Mouse (Mus musculus) limb, embryonic 13.5 days (tissue): ENCODE measurements around the gene Hemgn. TPM values are rescaled to one million over a fixed set of nuclear protein-coding genes. Genes with fewer than 3 reads are reported as not detected.

Source experiments
- ATAC-seq: fragments of 200-750 bp; cut with Nextera tagmentation; 2 replicates; pipeline ENCODE4 v1.8.0; 2017; ENCODE audit warnings: low read depth, moderate number of reproducible peaks, moderate TSS enrichment; ENCODE audit not compliant: low FRiP score
- H3K27ac ChIP-seq: fragments of 300-500 bp; sonication (generic); 2 replicates; pipeline ENCODE4 v1.5.1; 2015; ENCODE audit warnings: inconsistent platforms, mild to moderate bottlenecking, moderate library complexity
- H3K27me3 ChIP-seq: fragments of 300-500 bp; sonication (generic); 2 replicates; pipeline ENCODE4 v1.6.1; 2015; ENCODE audit warnings: mild to moderate bottlenecking, inconsistent platforms
- H3K36me3 ChIP-seq: fragments of 300-500 bp; sonication (generic); 2 replicates; pipeline ENCODE4 v1.6.1; 2015; ENCODE audit warnings: inconsistent platforms, mild to moderate bottlenecking, moderate library complexity
- H3K4me1 ChIP-seq: fragments of 300-500 bp; sonication (generic); 2 replicates; pipeline ENCODE4 v1.6.1; 2015; ENCODE audit warnings: inconsistent platforms
- H3K4me2 ChIP-seq: fragments of 300-500 bp; sonication (generic); replicated peaks from 2 replicates; pipeline ENCODE4 v1.6.1; 2015; ENCODE audit warnings: inconsistent platforms, mild to moderate bottlenecking, moderate library complexity
- H3K4me3 ChIP-seq: fragments of 300-500 bp; sonication (generic); 2 replicates; pipeline ENCODE4 v1.5.1; 2015; ENCODE audit warnings: moderate library complexity, mild to moderate bottlenecking, inconsistent platforms
- H3K9ac ChIP-seq: fragments of 300-500 bp; sonication (generic); 2 replicates; pipeline ENCODE4 v1.6.1; 2015; ENCODE audit warnings: mild to moderate bottlenecking, inconsistent platforms
- H3K9me3 ChIP-seq: fragments of 300-500 bp; sonication (generic); 2 replicates; pipeline ENCODE4 v1.6.1; 2016; ENCODE audit warnings: inconsistent platforms
- WGBS: fragments of 180-500 bp; shearing (Covaris S2); methylation state at CpG from one replicate; pipeline ENCODE4 v1.1.7; 2015; 5-methylcytosine and 5-hydroxymethylcytosine counted together
- polyA plus RNA-seq: library from polyadenylated mRNA; unstranded; fragments of >200 nt; fragmentation: Nextera tagmentation; extraction: Ambion mirVana; gene quantifications from 2 replicates; pipeline ENCODE4 v1.2.1, GENCODE M21; 2015

Hemgn gene
- polyA plus RNA-seq, 1 experiment from 2014 or later, result 0.52 TPM

DNA sequence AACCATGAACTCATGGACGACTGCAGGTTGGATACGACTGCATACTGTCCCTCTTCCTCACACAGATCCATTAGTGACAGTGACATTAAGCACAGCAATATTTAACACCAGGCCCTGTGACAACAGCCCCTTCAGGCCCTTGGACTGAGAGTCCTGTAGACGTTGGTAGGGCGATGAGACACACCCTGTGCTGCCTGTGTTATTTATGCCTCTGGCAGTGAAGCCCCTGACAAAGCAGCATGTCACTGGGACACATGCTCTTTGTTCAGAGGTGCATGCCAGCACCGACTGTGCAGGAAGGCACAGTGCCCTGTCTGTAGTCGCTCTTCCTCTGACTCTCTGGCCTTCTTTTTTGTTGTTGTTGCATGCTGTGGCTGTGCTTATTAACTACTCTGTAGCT is 35.6 kb upstream of the Hemgn start:
- H3K27ac ChIP-seq, result no peak overlapping the region
- no peak overlapping the region for H3K4me2 ChIP-seq
- peaks cover 17% of the 10 kb centered on the region for H3K4me1 ChIP-seq
- ATAC-seq, result no peak
- no peak overlapping the region for H3K9ac ChIP-seq
- no peaks in the 10 kb centered on the region for H3K9me3 ChIP-seq
- WGBS, result 60% methylated on average over 6 of the region's 6 CpGs
- no peaks in the 10 kb centered on the region for H3K27me3 ChIP-seq
- no peaks in the 10 kb centered on the region for H3K36me3 ChIP-seq
- H3K4me3 ChIP-seq, result no peak overlapping the region

DNA sequence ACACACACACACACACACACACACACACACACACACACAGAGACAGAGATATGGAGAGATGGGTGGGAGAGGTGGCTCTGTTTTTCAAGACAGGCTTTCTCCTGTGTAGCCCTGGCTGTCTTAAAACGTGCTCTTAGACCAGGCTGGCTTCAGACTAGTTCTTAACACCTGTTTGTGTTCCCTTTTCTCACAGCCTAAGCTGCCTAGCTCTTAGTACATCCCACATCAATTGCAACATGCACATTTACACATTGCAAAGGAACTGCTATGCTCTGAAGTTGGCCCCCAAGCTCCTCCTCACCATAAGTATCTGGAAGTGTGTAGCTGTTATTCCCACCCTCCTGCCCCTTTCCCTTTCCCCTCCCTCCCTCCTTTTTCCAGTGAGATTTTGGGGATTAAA is 34.2 kb upstream of the Hemgn start:
- Histone ChIP-seq H3K4me1 (0 out of 2 replicates have a peak, but pooled peaks cover 6% of the 10 kb centered on the region), H3K27me3 (no peaks in the 10 kb centered on the region), H3K4me2 (no peak overlapping the region), H3K4me3 (no peak overlapping the region), H3K9ac (no peak overlapping the region), H3K36me3 (no peaks in the 10 kb centered on the region), H3K27ac (0 out of 2 replicates have a peak overlapping the region, but pooled peaks have one; percentile 10), H3K9me3 (no peaks in the 10 kb centered on the region)
- 44% methylated on average over 1 of the region's 1 CpGs for WGBS
- ATAC-seq, result no peak

DNA sequence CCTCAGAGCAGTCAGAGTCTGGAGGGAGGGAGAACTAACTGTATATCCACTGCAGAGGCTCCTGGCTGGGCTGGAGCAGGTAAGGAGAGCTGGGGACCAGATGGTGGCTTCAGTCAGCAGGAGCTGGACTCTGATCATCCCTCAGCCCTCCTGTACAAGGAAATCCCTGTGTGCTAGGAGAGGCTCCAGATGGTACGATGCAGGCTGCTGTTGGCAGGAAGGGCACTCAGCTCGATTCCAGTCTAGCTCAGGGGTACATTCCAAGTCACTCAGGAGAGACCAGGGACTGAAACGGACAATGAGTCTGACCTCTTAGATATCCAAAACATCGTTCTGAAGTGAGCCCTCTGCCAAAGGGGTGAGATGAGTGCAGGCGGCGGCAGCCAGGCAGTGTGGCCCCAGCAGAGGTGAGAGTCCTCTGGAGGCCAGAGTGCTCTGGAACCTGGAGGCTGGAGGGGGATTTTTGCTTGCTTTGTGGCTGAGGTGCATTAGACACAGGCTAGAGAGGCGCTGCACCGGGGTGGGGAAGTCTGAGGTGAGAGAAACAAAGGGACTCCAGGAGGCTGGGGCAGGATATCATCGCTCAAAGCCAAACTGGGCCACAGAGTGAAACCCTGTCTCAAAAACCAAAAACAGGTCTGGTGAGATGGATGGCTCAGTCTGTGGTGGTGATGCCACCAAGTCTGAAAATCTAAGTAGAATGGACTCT is 32.1 kb upstream of the Hemgn start:
- 0 out of 2 replicates have a peak, but pooled peaks cover 10% of the 10 kb centered on the region for H3K4me1 ChIP-seq
- 51% methylated on average over 9 of the region's 9 CpGs for WGBS
- ATAC-seq, result no peak
- no peak overlapping the region for H3K4me2 ChIP-seq
- H3K36me3 ChIP-seq, result no peaks in the 10 kb centered on the region
- H3K9ac ChIP-seq, result no peak overlapping the region
- H3K27me3 ChIP-seq, result no peaks in the 10 kb centered on the region
- no peak overlapping the region for H3K4me3 ChIP-seq
- H3K27ac ChIP-seq, result no peak overlapping the region
- H3K9me3 ChIP-seq, result no peaks in the 10 kb centered on the region

DNA sequence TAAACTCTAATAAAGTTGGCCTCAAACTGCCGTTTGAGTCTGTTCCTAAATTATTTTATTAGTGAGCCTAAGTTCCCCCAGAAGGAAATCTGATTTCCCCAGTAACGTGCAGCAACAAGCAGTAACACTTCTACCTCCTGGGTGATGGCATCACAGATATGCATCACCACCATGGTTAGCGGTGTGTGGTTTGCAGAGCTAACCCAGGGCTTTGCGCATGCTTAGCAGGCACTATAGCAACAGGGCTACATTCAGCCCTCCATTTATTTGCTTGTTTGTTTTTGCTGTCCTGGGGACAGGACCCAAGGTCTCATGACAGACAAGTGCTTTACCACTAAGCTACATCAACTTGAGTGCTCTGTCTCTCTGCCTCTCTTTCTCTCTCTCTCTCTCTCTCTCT is 29.2 kb upstream of the Hemgn start:
- H3K9me3 ChIP-seq, result no peaks in the 10 kb centered on the region
- H3K4me1 ChIP-seq, result 0 out of 2 replicates have a peak, but pooled peaks cover 5% of the 10 kb centered on the region
- H3K4me2 ChIP-seq, result no peak overlapping the region
- H3K9ac ChIP-seq, result no peak overlapping the region
- 48% methylated on average over 4 of the region's 4 CpGs for WGBS
- no peaks in the 10 kb centered on the region for H3K36me3 ChIP-seq
- no peak overlapping the region for H3K27ac ChIP-seq
- no peak overlapping the region for H3K4me3 ChIP-seq
- no peaks in the 10 kb centered on the region for H3K27me3 ChIP-seq
- no peak for ATAC-seq

DNA sequence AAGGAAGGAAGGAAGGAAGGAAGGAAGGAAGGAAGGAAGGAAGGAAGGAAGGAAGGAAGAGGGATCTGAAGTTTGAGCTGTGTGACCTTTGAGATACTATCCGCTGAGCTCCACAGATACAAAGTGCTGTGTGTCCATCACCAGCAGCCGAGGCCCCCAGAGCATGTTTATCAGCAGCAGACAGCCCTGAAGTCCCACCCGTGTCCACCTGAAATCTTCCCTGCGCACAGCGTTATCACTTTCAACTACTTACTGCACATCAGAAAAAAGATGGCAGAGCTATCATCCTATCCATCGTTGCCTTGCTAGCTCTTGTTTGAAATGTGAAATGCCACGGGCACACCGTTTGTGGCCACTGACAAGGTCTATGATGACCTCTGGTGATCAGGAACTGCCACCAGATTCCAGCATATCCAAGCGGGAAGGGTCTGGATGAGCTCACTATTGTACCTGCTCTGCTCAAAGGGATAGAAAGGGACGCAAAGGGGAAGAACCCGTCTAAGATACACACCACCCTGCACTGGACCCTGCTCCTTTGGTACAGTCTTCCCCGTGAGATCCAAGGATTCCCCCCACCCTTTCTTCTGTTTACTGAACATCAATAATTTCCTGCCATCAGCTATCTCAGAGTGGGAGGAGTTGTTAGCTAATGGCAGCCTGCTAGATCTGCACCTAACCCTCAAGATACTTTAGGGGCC is 19.2 kb upstream of the Hemgn start:
- WGBS, result 87% methylated on average over 12 of the region's 12 CpGs
- Histone ChIP-seq H3K9me3 (no peaks in the 10 kb centered on the region), H3K4me3 (no peak overlapping the region), H3K27ac (no peak overlapping the region), H3K4me1 (no peaks in the 10 kb centered on the region), H3K9ac (no peak overlapping the region), H3K27me3 (no peaks in the 10 kb centered on the region), H3K4me2 (no peak overlapping the region), H3K36me3 (no peaks in the 10 kb centered on the region)
- ATAC-seq, result no peak

DNA sequence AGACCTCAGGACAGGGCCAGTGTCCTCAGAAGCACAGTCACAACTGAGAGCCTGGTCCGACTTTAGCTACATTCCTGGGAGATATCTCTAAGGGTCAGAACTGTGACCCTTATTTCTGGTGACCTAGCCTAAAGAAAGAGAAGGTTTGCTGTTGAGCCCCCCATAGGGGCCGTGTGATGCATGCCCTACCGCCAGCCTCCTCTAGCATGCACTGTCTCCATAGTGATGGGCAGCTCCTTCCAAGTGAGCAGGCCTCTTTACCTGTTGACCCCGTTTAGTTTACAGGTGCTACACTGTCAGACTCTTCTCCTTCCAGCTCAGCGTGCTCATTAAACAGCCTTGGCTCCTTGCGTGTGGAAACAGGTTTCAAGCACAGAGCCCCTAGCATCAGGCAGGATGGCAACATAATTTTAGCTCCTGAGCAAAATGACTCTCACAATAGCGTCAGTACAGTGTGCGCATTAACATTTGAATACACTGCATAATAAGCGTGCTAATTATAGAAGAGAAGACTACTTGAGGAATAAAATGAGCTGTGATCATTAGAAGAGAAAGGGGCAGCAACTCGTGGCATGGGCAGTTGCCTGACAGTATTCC is 15.7 kb upstream of the Hemgn start:
- ATAC-seq, result no peak; the same call in 1 of the 2 replicates
- no peaks in the 10 kb centered on the region for H3K27me3 ChIP-seq
- WGBS, result 61% methylated on average over 10 of the region's 10 CpGs

DNA sequence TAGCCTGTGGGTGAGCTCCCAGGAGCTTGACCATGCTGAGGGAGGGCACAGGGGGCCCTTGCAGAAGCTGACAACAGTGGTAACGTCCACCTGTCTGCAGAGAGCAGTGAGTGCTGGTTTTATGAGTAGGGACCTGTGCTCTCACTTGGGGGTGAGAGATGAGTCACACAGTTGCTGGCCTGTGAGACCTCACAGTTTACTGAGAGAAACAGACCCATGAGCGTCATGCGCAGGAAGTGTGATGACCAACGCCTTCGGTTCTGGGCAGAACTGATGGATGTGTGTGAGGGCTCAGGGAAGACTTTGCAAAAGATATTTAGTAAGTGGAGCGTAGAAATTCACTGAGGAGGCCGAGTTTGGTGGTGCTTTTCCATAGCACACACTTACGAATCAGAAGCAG is 9.3 kb upstream of the Hemgn start:
- H3K27ac ChIP-seq, result no peak overlapping the region
- no peak overlapping the region for H3K4me2 ChIP-seq
- no peaks in the 10 kb centered on the region for H3K4me1 ChIP-seq
- H3K9ac ChIP-seq, result 0 out of 2 replicates have a peak overlapping the region, but pooled peaks have one; percentile 0
- no peak overlapping the region for H3K4me3 ChIP-seq
- no peak for ATAC-seq
- WGBS, result 61% methylated on average over 8 of the region's 8 CpGs
- no peaks in the 10 kb centered on the region for H3K36me3 ChIP-seq
- H3K9me3 ChIP-seq, result no peaks in the 10 kb centered on the region
- H3K27me3 ChIP-seq, result no peaks in the 10 kb centered on the region

More for the DNA sequence above, 15.7 kb upstream of the Hemgn start:
- H3K4me1 ChIP-seq, result no peaks in the 10 kb centered on the region
- H3K4me3 ChIP-seq, result no peak overlapping the region
- H3K36me3 ChIP-seq, result no peaks in the 10 kb centered on the region
- no peak overlapping the region for H3K27ac ChIP-seq
- no peak overlapping the region for H3K4me2 ChIP-seq
- H3K9me3 ChIP-seq, result no peaks in the 10 kb centered on the region
- H3K9ac ChIP-seq, result no peak overlapping the region

DNA sequence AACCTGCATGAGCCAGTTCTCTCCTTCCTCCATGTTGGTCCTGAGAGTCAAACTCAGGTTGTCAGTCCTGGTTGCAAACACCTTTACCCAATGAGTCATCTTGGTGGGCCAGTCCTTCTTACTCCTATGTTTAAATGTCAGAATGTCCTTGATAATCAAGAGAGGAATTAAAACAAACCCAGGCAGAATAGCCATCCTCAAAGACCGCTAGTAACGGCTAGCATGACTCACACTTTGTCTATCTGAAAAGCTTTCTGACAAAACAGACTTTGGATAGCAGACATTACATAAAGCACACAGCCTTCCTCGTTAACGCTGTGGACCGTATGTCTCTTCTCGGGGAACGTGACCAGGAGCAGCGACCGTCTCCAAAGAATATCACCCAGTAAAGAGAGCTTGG is 5.5 kb upstream of the Hemgn start:
- ATAC-seq, result no peak
- Histone ChIP-seq H3K4me1 (no peaks in the 10 kb centered on the region), H3K9me3 (no peaks in the 10 kb centered on the region), H3K4me2 (no peak overlapping the region), H3K36me3 (no peaks in the 10 kb centered on the region), H3K4me3 (no peak overlapping the region), H3K27me3 (no peaks in the 10 kb centered on the region), H3K9ac (no peak overlapping the region), H3K27ac (no peak overlapping the region)
- 82% methylated on average over 9 of the region's 9 CpGs for WGBS

DNA sequence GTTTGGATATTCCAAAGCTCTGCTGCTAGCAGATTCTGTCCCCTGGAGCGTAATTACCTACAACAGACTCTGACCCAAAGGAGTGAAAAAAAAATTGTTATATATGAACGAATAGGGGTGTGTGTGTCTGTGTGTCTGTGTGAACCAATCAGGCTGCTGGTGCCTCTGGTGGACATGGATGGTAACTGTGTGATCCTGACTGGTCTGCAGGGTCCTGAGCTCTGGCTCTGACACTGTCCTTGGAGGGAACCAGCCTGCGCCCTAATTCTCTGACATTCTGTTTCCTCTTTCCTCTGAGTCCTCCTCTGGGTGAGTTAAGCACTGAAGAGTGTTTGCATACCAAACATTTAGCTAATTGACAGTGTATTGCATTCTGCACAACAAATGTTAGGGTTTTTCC is 4.2 kb upstream of the Hemgn start:
- Histone ChIP-seq H3K27ac (no peak overlapping the region), H3K4me2 (no peak overlapping the region), H3K4me3 (no peak overlapping the region), H3K9ac (no peak overlapping the region), H3K9me3 (no peaks in the 10 kb centered on the region), H3K27me3 (no peaks in the 10 kb centered on the region), H3K4me1 (no peaks in the 10 kb centered on the region), H3K36me3 (no peaks in the 10 kb centered on the region)
- 55% methylated on average over 3 of the region's 3 CpGs for WGBS
- no peak for ATAC-seq

DNA sequence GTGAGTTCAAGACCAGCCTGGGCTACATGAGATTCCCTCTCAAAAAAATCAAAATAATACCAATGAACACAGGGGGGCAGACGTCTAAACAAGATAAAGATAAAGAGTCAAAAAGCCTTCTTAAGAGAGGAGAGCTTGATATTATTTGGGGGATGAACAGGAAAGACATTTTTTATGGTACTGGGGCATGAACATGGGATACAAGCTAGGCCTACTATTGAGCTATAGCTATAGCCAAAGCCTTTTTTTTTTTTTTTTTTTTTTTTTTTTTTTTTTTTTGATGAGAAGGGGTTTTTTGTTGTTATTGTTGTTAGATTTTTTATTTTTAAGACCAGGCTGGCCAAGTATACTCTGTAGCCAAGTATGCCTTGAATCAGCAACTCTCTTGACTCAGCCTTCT is 1.2 kb downstream of the Hemgn start:
- Histone ChIP-seq H3K4me2 (no peak overlapping the region), H3K4me3 (no peak overlapping the region), H3K27me3 (no peaks in the 10 kb centered on the region), H3K9me3 (no peaks in the 10 kb centered on the region), H3K27ac (no peak overlapping the region), H3K36me3 (no peaks in the 10 kb centered on the region), H3K9ac (no peak overlapping the region), H3K4me1 (no peaks in the 10 kb centered on the region)
- 79% methylated on average over 1 of the region's 1 CpGs for WGBS
- no peak for ATAC-seq

DNA sequence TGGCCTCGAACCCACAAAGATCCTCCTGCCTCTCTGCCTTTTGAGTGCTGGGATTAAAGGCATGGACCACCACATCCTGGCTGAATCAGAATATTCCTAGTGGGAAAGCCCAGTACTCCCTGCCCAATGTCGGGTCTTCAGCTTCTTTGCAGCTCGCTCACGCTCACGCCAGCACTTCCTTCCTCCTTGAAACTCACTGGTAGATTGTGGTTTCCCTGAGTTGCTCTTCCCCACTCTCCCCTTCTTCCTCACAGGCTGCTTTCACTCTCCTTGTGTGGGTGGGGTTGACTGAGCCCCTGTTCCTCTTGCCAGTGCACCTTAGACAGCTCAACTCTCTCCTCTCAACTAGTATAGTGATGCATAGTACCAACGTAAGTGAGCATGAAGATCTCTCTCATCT is 1.8 kb downstream of the Hemgn start:
- no peaks in the 10 kb centered on the region for H3K9me3 ChIP-seq
- H3K4me2 ChIP-seq, result no peak overlapping the region
- H3K4me1 ChIP-seq, result no peaks in the 10 kb centered on the region
- H3K4me3 ChIP-seq, result no peak overlapping the region
- no peak overlapping the region for H3K9ac ChIP-seq
- 79% methylated on average over 6 of the region's 6 CpGs for WGBS
- no peak overlapping the region for H3K27ac ChIP-seq
- no peaks in the 10 kb centered on the region for H3K27me3 ChIP-seq
- H3K36me3 ChIP-seq, result no peaks in the 10 kb centered on the region
- no peak for ATAC-seq

DNA sequence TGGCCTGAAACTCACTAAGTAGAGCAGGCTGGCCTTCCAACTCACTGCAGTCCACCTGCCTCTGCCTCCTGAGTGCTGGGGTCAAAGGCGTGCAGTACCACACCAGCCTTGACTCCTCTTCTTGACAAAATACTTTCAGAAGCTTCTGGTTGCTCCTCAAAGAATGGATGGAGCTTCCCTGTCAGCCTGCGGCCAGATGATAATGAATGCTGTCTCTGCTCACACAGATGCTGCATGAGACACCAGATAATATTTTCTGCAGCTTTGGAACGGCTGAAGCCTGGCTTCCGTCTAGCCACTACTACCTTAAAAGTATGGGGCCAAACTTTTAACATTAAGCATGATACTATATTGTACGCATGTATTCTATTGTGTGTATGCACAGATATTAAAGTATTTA is 2.6 kb downstream of the Hemgn start:
- no peak for ATAC-seq
- Histone ChIP-seq H3K4me1 (no peaks in the 10 kb centered on the region), H3K9ac (no peak overlapping the region), H3K4me2 (no peak overlapping the region), H3K27ac (no peak overlapping the region), H3K36me3 (no peaks in the 10 kb centered on the region), H3K9me3 (no peaks in the 10 kb centered on the region), H3K27me3 (no peaks in the 10 kb centered on the region), H3K4me3 (no peak overlapping the region)
- WGBS, result 88% methylated on average over 5 of the region's 5 CpGs
